Mouse (Mus musculus) forebrain, embryonic 12.5 days (tissue): ENCODE data around the gene Epop. TPM values are rescaled to one million over a fixed set of nuclear protein-coding genes. Genes with fewer than 3 reads are reported as not detected.

ENCODE experiments used
- ATAC-seq: fragments of 200-750 bp; cut with Nextera tagmentation; 2 replicates; pipeline ENCODE4 v1.8.0; 2017; ENCODE audit warnings: moderate TSS enrichment; ENCODE audit not compliant: low FRiP score
- H3K27ac ChIP-seq: fragments of 300-500 bp; sonication (generic); 2 replicates; pipeline ENCODE4 v1.5.1; 2016; ENCODE audit warnings: mild to moderate bottlenecking
- H3K27me3 ChIP-seq: fragments of 300-500 bp; sonication (generic); 2 replicates; pipeline ENCODE4 v1.6.1; 2016; ENCODE audit warnings: mild to moderate bottlenecking
- H3K36me3 ChIP-seq: fragments of 300-500 bp; sonication (generic); replicated peaks from 2 replicates; pipeline ENCODE4 v1.6.1; 2016; ENCODE audit warnings: mild to moderate bottlenecking
- H3K4me1 ChIP-seq: fragments of 300-500 bp; sonication (generic); 2 replicates; pipeline ENCODE4 v1.6.1; 2016
- H3K4me2 ChIP-seq: fragments of 300-500 bp; sonication (generic); 2 replicates; pipeline ENCODE4 v1.6.1; 2016; ENCODE audit warnings: mild to moderate bottlenecking, moderate library complexity
- H3K4me3 ChIP-seq: fragments of 300-500 bp; sonication (generic); replicated peaks from 2 replicates; pipeline ENCODE4 v1.5.1; 2016; ENCODE audit warnings: mild to moderate bottlenecking
- H3K9ac ChIP-seq: fragments of 300-500 bp; sonication (generic); 2 replicates; pipeline ENCODE4 v1.6.1; 2016; ENCODE audit warnings: mild to moderate bottlenecking
- H3K9me3 ChIP-seq: fragments of 300-500 bp; sonication (generic); 2 replicates; pipeline ENCODE4 v1.6.1; 2016
- WGBS: fragments of 180-500 bp; shearing (Covaris S2); methylation state at CpG from one replicate; pipeline ENCODE4 v1.1.7; 2016; 5-methylcytosine and 5-hydroxymethylcytosine counted together
- polyA plus RNA-seq: library from polyadenylated mRNA; unstranded; fragments of >200 nt; fragmentation: Nextera tagmentation; extraction: Ambion mirVana; gene quantifications from 2 replicates; pipeline ENCODE4 v1.2.1, GENCODE M21; 2016

Epop gene
- polyA plus RNA-seq, 1 experiment from 2014 or later: 11.9 TPM

- no peak for ATAC-seq
- WGBS: 90% methylated on average over 7 of the region's 7 CpGs
- no peak overlapping the region for H3K9ac ChIP-seq
- H3K9me3 ChIP-seq: no peaks in the 10 kb centered on the region
- no peak overlapping the region for H3K27ac ChIP-seq
- H3K4me2 ChIP-seq: no peak overlapping the region
- peaks cover 56% of the 10 kb centered on the region for H3K4me1 ChIP-seq
- peaks cover 56% of the 10 kb centered on the region for H3K36me3 ChIP-seq
- H3K27me3 ChIP-seq: peaks cover 15% of the 10 kb centered on the region
- H3K4me3 ChIP-seq: no peak overlapping the region
Measured at GRCm38 (mm10) chr11:97666221-97666620, 36.7 kb upstream of the Epop start.

- 90% methylated on average over 13 of the region's 13 CpGs for WGBS
- Histone ChIP-seq H3K4me3 (peak overlapping the region; percentile 95; the same call in 1 of the 2 replicates), H3K4me1 (peaks cover 63% of the 10 kb centered on the region), H3K36me3 (peaks cover 48% of the 10 kb centered on the region), H3K9me3 (no peaks in the 10 kb centered on the region), H3K9ac (no peak overlapping the region), H3K27ac (no peak overlapping the region), H3K27me3 (peaks cover 23% of the 10 kb centered on the region), H3K4me2 (0 out of 2 replicates have a peak overlapping the region, but pooled peaks have one; percentile 89)
- ATAC-seq: no peak
Measured at GRCm38 (mm10) chr11:97665431-97665830, 35.9 kb upstream of the Epop start.

GRCm38 (mm10) chr11:97664771-97665240, 35.3 kb upstream of the Epop start:
- H3K27ac ChIP-seq: peak overlapping the region; percentile 90; the same call in 1 of the 2 replicates
- peaks cover 59% of the 10 kb centered on the region for H3K4me1 ChIP-seq
- H3K9ac ChIP-seq: peak overlapping the region; percentile 94; the same call in 1 of the 2 replicates
- peaks cover 42% of the 10 kb centered on the region for H3K36me3 ChIP-seq
- H3K27me3 ChIP-seq: peaks cover 23% of the 10 kb centered on the region
- no peak for ATAC-seq
- H3K9me3 ChIP-seq: no peaks in the 10 kb centered on the region
- WGBS: 28% methylated on average over 6 of the region's 6 CpGs
- H3K4me3 ChIP-seq: peak overlapping the region; percentile 95
- peak overlapping the region; percentile 89 for H3K4me2 ChIP-seq

GRCm38 (mm10) chr11:97664339-97664665, 34.8 kb upstream of the Epop start:
- no peaks in the 10 kb centered on the region for H3K9me3 ChIP-seq
- peaks cover 23% of the 10 kb centered on the region for H3K27me3 ChIP-seq
- under 1% methylated on average over 6 of the region's 8 CpGs for WGBS
- peaks cover 37% of the 10 kb centered on the region for H3K36me3 ChIP-seq
- H3K27ac ChIP-seq: peak overlapping the region; percentile 90
- H3K4me3 ChIP-seq: peak overlapping the region; percentile 95
- H3K9ac ChIP-seq: peak overlapping the region; percentile 94
- H3K4me2 ChIP-seq: peak overlapping the region; percentile 89
- ATAC-seq: no peak
- H3K4me1 ChIP-seq: peaks cover 59% of the 10 kb centered on the region

DNA sequence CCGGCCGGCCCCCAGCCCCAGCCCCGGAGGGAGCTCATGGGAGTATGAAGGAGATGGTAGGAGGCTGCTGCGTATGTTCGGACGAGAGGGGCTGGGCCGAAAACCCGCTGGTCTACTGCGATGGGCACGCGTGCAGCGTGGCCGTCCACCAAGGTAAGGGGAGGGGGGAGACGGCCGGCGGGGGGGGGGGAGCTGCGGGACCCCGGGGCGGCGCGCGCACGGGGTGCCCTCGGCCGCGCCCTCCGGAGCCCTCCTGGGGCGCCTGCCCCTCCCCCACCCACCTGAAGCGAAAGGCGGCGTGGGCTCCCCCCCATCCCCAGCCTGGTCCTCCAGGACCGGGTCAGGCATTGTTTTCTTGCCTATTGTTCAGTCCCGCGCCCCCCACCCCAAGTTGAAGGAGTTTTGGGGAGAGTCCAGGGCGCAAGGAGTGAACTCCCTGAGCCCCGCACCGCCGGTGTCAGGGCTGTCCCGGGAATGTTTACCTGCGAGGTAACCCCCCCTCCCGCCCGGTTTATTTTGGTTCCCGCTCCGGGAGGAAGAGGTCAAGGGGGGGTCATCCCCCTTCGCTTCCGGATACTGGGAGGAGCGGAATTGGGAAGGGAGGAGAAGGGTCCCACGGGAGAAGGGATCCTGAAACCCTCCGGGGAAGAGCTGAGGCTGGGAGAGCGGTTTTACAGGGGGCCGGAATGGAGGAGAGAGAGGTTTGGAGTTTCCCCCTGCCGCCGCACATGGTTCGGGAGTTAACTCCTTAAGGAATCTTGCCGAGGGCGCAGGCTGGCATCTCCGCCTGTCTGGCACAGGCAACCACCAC, 34.2 kb upstream of the Epop start:
- Histone ChIP-seq H3K4me1 (peaks cover 57% of the 10 kb centered on the region), H3K4me3 (peak overlapping the region; percentile 95), H3K4me2 (peak overlapping the region; percentile 89), H3K9ac (peak overlapping the region; percentile 94), H3K36me3 (peaks cover 33% of the 10 kb centered on the region), H3K9me3 (no peaks in the 10 kb centered on the region), H3K27ac (peak overlapping the region; percentile 90), H3K27me3 (peaks cover 27% of the 10 kb centered on the region)
- peak; percentile 53 for ATAC-seq
- WGBS: under 1% methylated on average over 47 of the region's 57 CpGs

DNA sequence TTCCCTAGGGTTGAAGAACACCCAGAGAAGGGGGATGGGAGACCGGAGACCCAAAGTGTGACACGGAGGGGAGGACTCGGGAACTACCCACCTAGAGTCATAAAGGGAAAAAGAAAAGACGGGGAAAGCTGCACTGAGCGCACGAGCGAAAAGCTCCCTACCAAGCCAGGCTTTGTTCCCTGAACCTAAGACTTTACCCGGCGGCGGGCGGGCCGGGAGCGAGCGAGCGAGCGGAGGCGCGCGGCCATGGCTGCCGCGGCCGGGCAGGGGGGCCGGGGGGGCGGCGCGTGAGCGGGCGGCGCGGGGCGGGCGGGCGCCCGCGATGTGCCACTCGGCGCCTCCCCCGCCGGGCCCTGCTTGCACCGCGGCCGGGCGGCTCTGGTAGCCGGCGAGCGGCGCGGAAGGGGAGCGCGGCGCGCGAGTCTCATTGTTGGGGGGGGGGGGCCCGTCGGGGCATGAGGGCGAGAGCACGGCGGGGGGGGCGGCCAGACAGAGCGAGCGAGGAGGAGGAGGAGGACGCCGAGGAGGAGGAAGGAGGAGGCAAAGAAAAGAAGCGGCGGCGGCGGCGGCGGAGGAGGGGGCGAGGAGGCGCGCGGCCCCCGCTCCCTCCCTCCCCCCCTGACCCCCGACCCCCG, 33.5 kb upstream of the Epop start, which contains the start of gene Mllt6:
Mllt6 (plus strand) TSS at position 522 of the 635 bp plus-strand sequence.
- H3K4me1 ChIP-seq: peaks cover 52% of the 10 kb centered on the region
- H3K27ac ChIP-seq: peak within 1 kb of the TSS; percentile 90
- WGBS: under 1% methylated on average over 39 of the region's 76 CpGs
- H3K36me3 ChIP-seq: peaks cover 27% of the 10 kb centered on the region
- peak within 1 kb of the TSS; percentile 89 for H3K4me2 ChIP-seq
- ATAC-seq: peak; percentile 66
- peaks cover 29% of the 10 kb centered on the region for H3K27me3 ChIP-seq
- no peaks in the 10 kb centered on the region for H3K9me3 ChIP-seq
- H3K9ac ChIP-seq: peak within 1 kb of the TSS; percentile 94
- peak within 1 kb of the TSS; percentile 95 for H3K4me3 ChIP-seq

DNA sequence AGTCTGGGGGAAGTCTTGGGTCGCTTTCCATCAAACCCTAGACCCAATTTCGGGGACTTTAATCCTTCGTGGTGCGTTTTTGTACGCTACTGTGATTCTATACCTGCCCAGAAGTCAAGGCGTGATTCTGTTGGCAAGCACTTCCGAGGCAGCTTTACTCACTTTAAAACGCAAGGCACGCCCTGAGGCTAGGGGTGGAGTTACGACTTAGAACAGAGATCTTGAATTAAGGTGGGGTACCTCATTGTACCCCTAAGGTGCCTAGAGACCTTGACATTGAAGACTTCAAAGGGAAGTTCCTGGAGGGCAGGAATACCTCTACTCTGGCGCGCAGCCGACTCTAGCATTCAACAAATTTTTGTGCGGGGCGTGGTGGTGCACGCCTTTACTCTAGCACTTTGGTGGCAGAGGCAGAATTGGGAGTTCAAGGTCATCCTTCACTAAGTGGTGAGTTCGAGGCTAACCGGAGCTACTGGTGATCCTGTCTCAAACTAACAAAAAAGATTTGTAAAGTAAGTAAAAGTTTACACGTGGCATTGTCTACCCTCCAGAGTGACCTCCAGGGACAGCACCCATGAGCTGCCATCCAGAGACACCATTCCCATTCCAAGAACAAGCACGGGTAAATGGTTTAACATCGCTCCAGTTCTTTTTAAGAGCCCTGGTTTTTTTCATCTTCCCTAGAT, 32.8 kb upstream of the Epop start:
- peaks cover 52% of the 10 kb centered on the region for H3K4me1 ChIP-seq
- H3K27me3 ChIP-seq: peaks cover 29% of the 10 kb centered on the region

DNA sequence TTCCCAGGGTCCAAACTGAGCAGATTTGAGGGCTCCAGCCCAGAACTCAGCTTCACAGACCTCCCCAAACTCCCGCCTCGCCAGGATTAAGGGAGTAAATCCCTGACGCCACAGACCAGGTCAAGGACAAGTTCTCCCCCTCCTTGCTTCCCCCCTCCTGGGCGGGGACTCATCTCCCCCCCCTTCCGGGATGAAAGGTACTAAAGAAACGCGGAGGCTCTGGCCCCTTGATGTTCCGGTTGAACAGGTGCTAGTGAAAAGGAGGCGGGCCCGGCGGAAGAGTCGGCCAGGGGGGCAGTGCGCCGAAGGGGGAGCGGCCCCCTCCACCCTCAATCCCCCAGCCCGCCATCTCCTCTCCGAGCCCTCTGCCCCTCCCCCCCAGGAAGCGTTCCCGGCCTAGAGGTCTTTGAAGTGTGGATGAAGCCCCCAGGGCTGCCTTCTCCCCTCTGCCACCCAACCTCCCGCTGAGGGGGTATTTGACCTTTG, 32.2 kb upstream of the Epop start:
- no peaks in the 10 kb centered on the region for H3K9me3 ChIP-seq
- H3K27ac ChIP-seq: no peak overlapping the region
- peak overlapping the region; percentile 89 for H3K4me2 ChIP-seq
- no peak for ATAC-seq
- H3K36me3 ChIP-seq: peaks cover 14% of the 10 kb centered on the region
- H3K4me3 ChIP-seq: peak overlapping the region; percentile 95
- H3K4me1 ChIP-seq: peaks cover 52% of the 10 kb centered on the region
- WGBS: under 1% methylated on average over 19 of the region's 20 CpGs
- peaks cover 29% of the 10 kb centered on the region for H3K27me3 ChIP-seq
- peak overlapping the region; percentile 38; the same call in 1 of the 2 replicates for H3K9ac ChIP-seq

More for the DNA sequence above, 32.8 kb upstream of the Epop start:
- no peaks in the 10 kb centered on the region for H3K9me3 ChIP-seq
- peak overlapping the region; percentile 95 for H3K4me3 ChIP-seq
- H3K36me3 ChIP-seq: peaks cover 21% of the 10 kb centered on the region
- WGBS: 2% methylated on average over 21 of the region's 21 CpGs
- H3K27ac ChIP-seq: peak overlapping the region; percentile 90; the same call in 1 of the 2 replicates
- H3K4me2 ChIP-seq: peak overlapping the region; percentile 89
- H3K9ac ChIP-seq: peak overlapping the region; percentile 38; the same call in 1 of the 2 replicates
- no peak for ATAC-seq

GRCm38 (mm10) chr11:97660734-97661647, 31.5 kb upstream of the Epop start:
- Histone ChIP-seq H3K9ac (peak overlapping the region; percentile 89), H3K4me1 (peaks cover 52% of the 10 kb centered on the region), H3K4me3 (peak overlapping the region; percentile 95), H3K27me3 (peaks cover 29% of the 10 kb centered on the region), H3K27ac (peak overlapping the region; percentile 68; the same call in 1 of the 2 replicates), H3K9me3 (no peaks in the 10 kb centered on the region), H3K36me3 (peaks cover 8% of the 10 kb centered on the region), H3K4me2 (peak overlapping the region; percentile 89)
- WGBS: 3% methylated on average over 27 of the region's 27 CpGs
- no peak for ATAC-seq

GRCm38 (mm10) chr11:97659990-97660714, 30.6 kb upstream of the Epop start:
- no peaks in the 10 kb centered on the region for H3K9me3 ChIP-seq
- peaks cover 47% of the 10 kb centered on the region for H3K4me1 ChIP-seq
- H3K4me3 ChIP-seq: peak overlapping the region; percentile 73
- under 1% methylated on average over 63 of the region's 78 CpGs for WGBS
- H3K27me3 ChIP-seq: peaks cover 29% of the 10 kb centered on the region
- peak overlapping the region; percentile 68 for H3K27ac ChIP-seq
- ATAC-seq: peak; percentile 83
- H3K4me2 ChIP-seq: peak overlapping the region; percentile 89
- peak overlapping the region; percentile 89 for H3K9ac ChIP-seq
- H3K36me3 ChIP-seq: no peaks in the 10 kb centered on the region
